Mouse (Mus musculus) heart, postnatal 0 days (tissue): ENCODE measurements around the gene Kdm6b.

Source experiments
- CTCF ChIP-seq: IDR thresholded peaks from 2 replicates; pipeline ENCODE4 v1.5.1; 2016; ENCODE audit warnings: antibody characterized with exemption, control low read depth, low read depth
- EP300 ChIP-seq: IDR thresholded peaks from 2 replicates; pipeline ENCODE4 v1.6.1; 2016; ENCODE audit warnings: antibody characterized with exemption, low read depth

DNA sequence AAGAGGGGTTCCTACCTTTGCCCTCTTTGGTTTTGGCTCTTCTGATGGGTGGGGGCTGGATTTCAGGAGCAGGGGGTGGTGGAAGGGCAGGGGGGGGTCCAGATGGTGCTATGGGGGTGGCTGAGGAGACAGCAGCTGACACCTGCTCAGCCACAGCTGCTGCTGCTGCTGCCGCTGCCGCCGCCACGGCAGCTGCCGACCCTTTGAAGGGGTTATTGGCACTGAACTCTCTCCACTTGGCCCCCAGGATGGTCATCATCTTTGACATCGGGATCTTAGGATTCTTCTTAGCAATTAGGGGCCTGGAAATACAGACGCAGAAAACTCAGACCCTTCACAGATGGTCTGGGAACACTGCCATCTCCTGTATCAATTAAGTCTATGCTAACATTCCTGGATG is 51.5 kb downstream of the Kdm6b start:
- TF ChIP-seq CTCF, result no peak
- no peak for TF ChIP-seq EP300
